Mouse (Mus musculus) embryonic fibroblast, embryonic 13.5 days (primary cell): ENCODE measurements around the gene Grid2ip.
"Not testable (repeated sequence)": the region's sequence is repeated elsewhere in the genome, so short reads cannot be mapped to it uniquely, and the experiment has no call there.

Source experiments
- CTCF ChIP-seq: IDR thresholded peaks from 2 replicates; pipeline ENCODE4 v1.5.1; 2011; ENCODE audit warnings: mild to moderate bottlenecking, control low read depth, low read length, moderate library complexity, borderline replicate concordance; ENCODE audit not compliant: insufficient read depth
- POLR2A ChIP-seq: IDR thresholded peaks from 2 replicates; pipeline ENCODE4 v1.6.1; 2011; ENCODE audit warnings: low read depth, mild to moderate bottlenecking, control low read depth, low read length, moderate library complexity

- not testable (repeated sequence) for TF ChIP-seq POLR2A, CTCF
Measured at GRCm38 (mm10) chr5:143394966-143395365, 37.8 kb downstream of the Grid2ip start.
